Mouse (Mus musculus): ENCODE data around the gene Aldoc.

DNA sequence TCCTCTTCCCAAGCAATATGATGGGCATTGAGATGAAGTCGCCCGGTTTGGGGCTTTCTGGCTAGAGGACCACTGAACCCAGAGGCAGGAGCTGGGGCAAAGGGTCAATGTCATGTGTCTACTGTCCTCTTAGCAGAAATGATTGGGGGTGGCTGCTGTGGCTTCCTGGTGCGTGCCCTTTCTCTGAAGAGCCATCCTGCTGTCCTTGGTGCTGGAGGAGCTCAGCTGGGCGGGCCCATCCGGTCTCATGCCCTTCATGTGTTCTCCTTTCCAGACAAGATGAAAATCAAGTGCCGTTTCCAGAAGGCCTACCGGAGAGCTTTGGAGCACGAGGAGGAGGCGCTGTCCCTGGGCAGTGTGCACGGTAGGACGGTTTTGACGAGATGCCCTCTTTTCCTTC is 9.9 kb downstream of the Aldoc start:
- TF ChIP-seq CTCF (IDR thresholded peaks at IDR 0.05; ENCODE audit: low read depth, low read length), result no peak
- TF ChIP-seq EP300 (IDR thresholded peaks at IDR 0.05; ENCODE audit: insufficient read depth, low read depth, low read length), result no peak
